Mouse (Mus musculus) hindbrain, embryonic 14.5 days (tissue): ENCODE measurements around the gene Medag. TPM values are rescaled to one million over a fixed set of nuclear protein-coding genes. Genes with fewer than 3 reads are reported as not detected.

Source experiments
- ATAC-seq: fragments of 200-750 bp; cut with Nextera tagmentation; 2 replicates; pipeline ENCODE4 v1.8.0; 2017; ENCODE audit warnings: moderate number of reproducible peaks, mild to moderate bottlenecking, moderate TSS enrichment, moderate library complexity; ENCODE audit not compliant: low FRiP score
- DNase-seq: peaks from one replicate; pipeline ENCODE4 v3.0.0-alpha.2; 2015; ENCODE audit warnings: low spot score
- H3K27ac ChIP-seq: fragments of 300-500 bp; sonication (generic); 2 replicates; pipeline ENCODE4 v1.5.1; 2014; ENCODE audit warnings: mild to moderate bottlenecking, moderate library complexity
- H3K27me3 ChIP-seq: fragments of 300-500 bp; sonication (generic); 2 replicates; pipeline ENCODE4 v1.6.1; 2014; ENCODE audit warnings: mild to moderate bottlenecking, low read length, mixed read lengths; ENCODE audit not compliant: control insufficient read depth, insufficient read depth
- H3K36me3 ChIP-seq: fragments of 300-500 bp; sonication (generic); replicated peaks from 2 replicates; pipeline ENCODE4 v1.6.1; 2014; ENCODE audit not compliant: control insufficient read depth, insufficient read depth
- H3K4me1 ChIP-seq: fragments of 300-500 bp; sonication (generic); replicated peaks from 2 replicates; pipeline ENCODE4 v1.6.1; 2014; ENCODE audit warnings: antibody characterized with exemption, low read length, mixed read lengths; ENCODE audit not compliant: control insufficient read depth, insufficient read depth
- H3K4me2 ChIP-seq: fragments of 300-500 bp; sonication (generic); replicated peaks from 2 replicates; pipeline ENCODE4 v1.6.1; 2014; ENCODE audit warnings: mild to moderate bottlenecking, moderate library complexity
- H3K4me3 ChIP-seq: fragments of 300-500 bp; sonication (generic); replicated peaks from 2 replicates; pipeline ENCODE4 v1.5.1; 2014; ENCODE audit warnings: mild to moderate bottlenecking, low read length
- H3K9ac ChIP-seq: fragments of 300-500 bp; sonication (generic); 2 replicates; pipeline ENCODE4 v1.6.1; 2014
- H3K9me3 ChIP-seq: fragments of 300-500 bp; sonication (generic); 2 replicates; pipeline ENCODE4 v1.6.1; 2016; ENCODE audit warnings: low read length; ENCODE audit not compliant: control insufficient read depth
- WGBS: fragments of 180-500 bp; shearing (Covaris S2); extraction: QIAGEN DNeasy Blood & Tissue Kit; methylation state at CpG from one replicate; pipeline ENCODE4 v1.1.7; 2014; 5-methylcytosine and 5-hydroxymethylcytosine counted together
- polyA plus RNA-seq: library from polyadenylated mRNA; unstranded; fragments of >200 nt; fragmentation: Nextera tagmentation; extraction: Ambion mirVana; gene quantifications from 2 replicates; pipeline ENCODE4 v1.2.1, GENCODE M21; 2014

Gene Medag
- polyA plus RNA-seq, 1 experiment from 2014 or later = 2.5 TPM

- peaks cover 12% of the 10 kb centered on the region; the same call in 1 of the 2 replicates for H3K4me1 ChIP-seq
- no peaks in the 10 kb centered on the region for H3K9me3 ChIP-seq
- no peak overlapping the region for H3K27ac ChIP-seq
- H3K4me2 ChIP-seq = no peak overlapping the region
- no peaks in the 10 kb centered on the region for H3K36me3 ChIP-seq
- no peak for DNase-seq
- H3K9ac ChIP-seq = no peak overlapping the region
- 28% methylated on average over 9 of the region's 9 CpGs for WGBS
- no peaks in the 10 kb centered on the region for H3K27me3 ChIP-seq
- H3K4me3 ChIP-seq = no peak overlapping the region
- ATAC-seq = peak; percentile 19; the same call in 1 of the 2 replicates
These were observed 38.3 kb upstream of the Medag start for GRCm38 (mm10) chr5:149373224-149373623.

- no peak overlapping the region for H3K4me3 ChIP-seq
- 77% methylated on average over 7 of the region's 7 CpGs for WGBS
- H3K27ac ChIP-seq = no peak overlapping the region
- H3K9me3 ChIP-seq = no peaks in the 10 kb centered on the region
- peaks cover 16% of the 10 kb centered on the region; the same call in 1 of the 2 replicates for H3K4me1 ChIP-seq
- H3K27me3 ChIP-seq = no peaks in the 10 kb centered on the region
- ATAC-seq (no peak), DNase-seq (no peak)
- H3K4me2 ChIP-seq = no peak overlapping the region
- H3K36me3 ChIP-seq = no peaks in the 10 kb centered on the region
- no peak overlapping the region for H3K9ac ChIP-seq
These were observed 37.5 kb upstream of the Medag start for GRCm38 (mm10) chr5:149374026-149374425.

GRCm38 (mm10) chr5:149375074-149375888 lies 36.3 kb upstream of the Medag start:
- peak overlapping the region; percentile 32 for H3K9ac ChIP-seq
- no peak for DNase-seq
- H3K4me3 ChIP-seq = no peak overlapping the region
- ATAC-seq = no peak
- H3K9me3 ChIP-seq = no peaks in the 10 kb centered on the region
- no peaks in the 10 kb centered on the region for H3K27me3 ChIP-seq
- H3K4me2 ChIP-seq = peak overlapping the region; percentile 29
- H3K4me1 ChIP-seq = peaks cover 28% of the 10 kb centered on the region
- WGBS = 40% methylated on average over 14 of the region's 14 CpGs
- peak overlapping the region; percentile 56 for H3K27ac ChIP-seq
- H3K36me3 ChIP-seq = no peaks in the 10 kb centered on the region

GRCm38 (mm10) chr5:149375889-149376212 lies 35.7 kb upstream of the Medag start:
- ATAC-seq = peak; percentile 76
- peak; percentile 93 for DNase-seq
- Histone ChIP-seq H3K36me3 (no peaks in the 10 kb centered on the region), H3K9me3 (no peaks in the 10 kb centered on the region), H3K9ac (peak overlapping the region; percentile 32), H3K4me3 (no peak overlapping the region), H3K4me2 (peak overlapping the region; percentile 29), H3K4me1 (peaks cover 33% of the 10 kb centered on the region), H3K27ac (peak overlapping the region; percentile 56), H3K27me3 (no peaks in the 10 kb centered on the region)
- WGBS = under 1% methylated on average over 8 of the region's 8 CpGs

- H3K36me3 ChIP-seq = no peaks in the 10 kb centered on the region
- no peaks in the 10 kb centered on the region for H3K9me3 ChIP-seq
- DNase-seq (no peak), ATAC-seq (no peak)
- no peaks in the 10 kb centered on the region for H3K27me3 ChIP-seq
- H3K9ac ChIP-seq = no peak overlapping the region
- no peak overlapping the region for H3K4me2 ChIP-seq
- H3K4me1 ChIP-seq = peaks cover 37% of the 10 kb centered on the region
- H3K27ac ChIP-seq = no peak overlapping the region
- 80% methylated on average over 7 of the region's 7 CpGs for WGBS
- H3K4me3 ChIP-seq = no peak overlapping the region
These were observed 35.2 kb upstream of the Medag start for GRCm38 (mm10) chr5:149376367-149376766.

GRCm38 (mm10) chr5:149377253-149377652 lies 34.3 kb upstream of the Medag start:
- Histone ChIP-seq H3K4me3 (no peak overlapping the region), H3K36me3 (no peaks in the 10 kb centered on the region), H3K4me2 (no peak overlapping the region), H3K4me1 (peaks cover 37% of the 10 kb centered on the region), H3K27me3 (no peaks in the 10 kb centered on the region), H3K9me3 (no peaks in the 10 kb centered on the region), H3K9ac (no peak overlapping the region), H3K27ac (peak overlapping the region; percentile 52)
- ATAC-seq (no peak), DNase-seq (no peak)
- WGBS = 18% methylated on average over 6 of the region's 6 CpGs

- H3K4me3 ChIP-seq = no peak overlapping the region
- no peak overlapping the region for H3K27ac ChIP-seq
- H3K4me2 ChIP-seq = no peak overlapping the region
- WGBS = 51% methylated on average over 7 of the region's 7 CpGs
- H3K9ac ChIP-seq = no peak overlapping the region
- no peaks in the 10 kb centered on the region for H3K27me3 ChIP-seq
- no peaks in the 10 kb centered on the region for H3K9me3 ChIP-seq
- H3K4me1 ChIP-seq = peaks cover 37% of the 10 kb centered on the region
- DNase-seq (no peak), ATAC-seq (no peak)
- no peaks in the 10 kb centered on the region for H3K36me3 ChIP-seq
These were observed 33.0 kb upstream of the Medag start for GRCm38 (mm10) chr5:149378566-149378965.

GRCm38 (mm10) chr5:149379131-149379784 lies 32.3 kb upstream of the Medag start:
- Histone ChIP-seq H3K4me3 (no peak overlapping the region), H3K4me1 (peaks cover 37% of the 10 kb centered on the region), H3K27ac (peak overlapping the region; percentile 67), H3K27me3 (no peaks in the 10 kb centered on the region), H3K9ac (no peak overlapping the region), H3K4me2 (no peak overlapping the region), H3K36me3 (no peaks in the 10 kb centered on the region), H3K9me3 (no peaks in the 10 kb centered on the region)
- WGBS = 72% methylated on average over 16 of the region's 16 CpGs
- DNase-seq (no peak), ATAC-seq (no peak)

GRCm38 (mm10) chr5:149379861-149380260 lies 31.7 kb upstream of the Medag start:
- H3K27ac ChIP-seq = peak overlapping the region; percentile 67
- H3K27me3 ChIP-seq = no peaks in the 10 kb centered on the region
- 0 out of 2 replicates have a peak overlapping the region, but pooled peaks have one; percentile 18 for H3K9ac ChIP-seq
- 0 out of 2 replicates have a peak, but pooled peaks have one; percentile 18 for ATAC-seq
- H3K4me3 ChIP-seq = no peak overlapping the region
- peaks cover 37% of the 10 kb centered on the region for H3K4me1 ChIP-seq
- H3K9me3 ChIP-seq = no peaks in the 10 kb centered on the region
- H3K4me2 ChIP-seq = no peak overlapping the region; the same call in 1 of the 2 replicates
- 51% methylated on average over 8 of the region's 8 CpGs for WGBS
- DNase-seq = no peak
- H3K36me3 ChIP-seq = no peaks in the 10 kb centered on the region
